Mouse (Mus musculus): ENCODE measurements around the gene Thada.
A peak's percentile ranks its signal among the peaks of the same experiment; 100 is the strongest.
"Not testable (repeated sequence)": the region's sequence is repeated elsewhere in the genome, so short reads cannot be mapped to it uniquely, and the experiment has no call there.

The Thada gene

GRCm38 (mm10) chr17:84255841-84256240, 210.2 kb downstream of the Thada start:
- DNase-seq = no peak

DNA sequence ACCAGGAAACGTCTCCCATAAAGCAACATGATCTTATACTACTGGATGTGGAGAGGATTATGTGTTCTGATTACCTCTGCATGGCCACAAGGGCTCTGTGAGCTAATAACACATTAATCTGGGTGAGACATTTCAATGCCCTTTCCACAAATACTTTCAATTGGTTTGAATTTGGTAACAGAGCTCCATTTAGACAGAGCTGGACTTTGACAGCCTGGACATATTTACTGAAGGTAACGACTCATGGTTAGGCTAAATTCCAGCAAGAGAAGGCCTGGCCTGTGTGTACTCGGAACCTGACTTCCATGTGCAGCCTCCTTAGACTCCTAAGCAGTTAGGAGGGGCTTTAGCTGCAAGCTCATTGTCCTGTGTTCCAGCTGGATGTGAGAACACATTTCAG, 214.6 kb downstream of the Thada start:
- no peak for DNase-seq

DNA sequence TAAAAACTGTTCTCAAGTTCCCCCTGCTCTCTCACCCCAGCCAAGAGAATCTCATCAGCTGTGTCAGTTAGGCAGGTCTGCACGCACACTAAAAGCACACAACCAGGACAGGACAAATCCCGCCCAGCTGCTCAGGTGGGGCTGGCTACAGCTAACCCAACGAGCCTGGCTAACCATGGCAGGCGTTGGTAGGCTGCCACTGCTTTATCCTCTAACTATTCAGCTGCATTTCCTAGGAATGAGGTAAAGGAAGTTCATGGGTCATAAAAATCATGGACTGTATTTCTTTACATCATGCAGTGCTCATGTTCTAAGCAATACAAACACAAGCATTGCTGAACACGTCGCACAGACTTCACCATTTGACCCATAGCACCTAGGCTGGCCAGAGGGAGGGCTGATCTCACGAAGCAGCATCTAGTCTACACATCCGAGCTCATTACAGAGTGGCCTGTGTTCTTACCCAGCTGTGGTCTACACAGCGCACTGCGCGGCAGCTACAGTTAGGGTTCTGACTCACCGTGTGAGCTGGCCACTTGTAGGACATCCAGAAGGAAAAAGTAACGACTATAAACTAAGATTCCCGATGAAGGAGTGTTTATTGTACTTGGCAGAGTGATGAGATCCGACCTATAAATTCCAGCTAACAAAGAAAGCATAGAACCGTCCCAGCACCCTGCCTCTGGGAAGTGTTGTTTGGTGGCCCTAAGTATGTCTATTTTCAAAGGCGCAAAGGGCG, 221.7 kb downstream of the Thada start:
- no peak for DNase-seq

- DNase-seq = no peak
Observed at GRCm38 (mm10) chr17:84243759-84244158, 222.2 kb downstream of the Thada start.

GRCm38 (mm10) chr17:84241308-84241957, 224.6 kb downstream of the Thada start:
- no peak for DNase-seq

- no peak for DNase-seq
Observed at GRCm38 (mm10) chr17:84239679-84240292, 226.2 kb downstream of the Thada start.

- DNase-seq = no peak
Observed at GRCm38 (mm10) chr17:84238174-84238573, 227.8 kb downstream of the Thada start.

DNA sequence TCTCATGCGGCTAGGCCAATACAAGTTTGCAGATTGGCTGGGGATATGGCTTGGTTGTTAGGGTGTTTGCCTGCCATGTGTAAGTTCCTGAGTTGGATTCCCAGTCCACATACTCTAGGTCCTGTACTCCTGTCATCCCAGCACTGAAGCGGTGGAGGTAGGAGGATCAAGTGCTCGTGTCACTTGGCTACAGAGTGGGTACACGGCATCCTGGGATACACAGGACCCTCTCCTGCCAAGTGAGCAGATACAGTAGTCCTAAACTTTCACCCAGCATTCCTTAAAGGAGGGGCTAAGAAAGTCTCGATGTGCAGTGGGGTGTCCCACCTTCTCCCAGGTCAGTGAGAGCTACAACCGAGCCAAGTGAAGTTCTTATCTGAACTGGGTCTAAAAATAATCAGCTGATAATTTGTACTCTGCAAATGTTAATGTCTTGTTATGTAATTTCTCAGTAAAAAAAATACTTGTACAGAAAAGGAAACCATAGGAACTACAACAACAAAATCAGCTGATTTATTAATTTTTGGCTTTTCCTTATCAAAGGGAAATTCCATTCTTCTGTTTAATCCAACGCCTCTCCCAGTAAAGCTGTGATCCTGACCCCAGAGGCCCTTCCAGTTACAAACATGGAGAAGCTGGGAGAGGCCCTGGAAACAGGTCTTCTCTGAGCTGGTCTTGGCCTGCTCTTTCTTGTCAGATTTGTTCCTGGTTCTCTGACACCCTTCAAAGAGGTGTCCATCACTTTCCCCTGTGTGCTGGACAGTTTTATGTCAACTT, 229.0 kb downstream of the Thada start:
- DNase-seq = no peak

GRCm38 (mm10) chr17:84235399-84235928, 230.5 kb downstream of the Thada start:
- DNase-seq = no peak

DNA sequence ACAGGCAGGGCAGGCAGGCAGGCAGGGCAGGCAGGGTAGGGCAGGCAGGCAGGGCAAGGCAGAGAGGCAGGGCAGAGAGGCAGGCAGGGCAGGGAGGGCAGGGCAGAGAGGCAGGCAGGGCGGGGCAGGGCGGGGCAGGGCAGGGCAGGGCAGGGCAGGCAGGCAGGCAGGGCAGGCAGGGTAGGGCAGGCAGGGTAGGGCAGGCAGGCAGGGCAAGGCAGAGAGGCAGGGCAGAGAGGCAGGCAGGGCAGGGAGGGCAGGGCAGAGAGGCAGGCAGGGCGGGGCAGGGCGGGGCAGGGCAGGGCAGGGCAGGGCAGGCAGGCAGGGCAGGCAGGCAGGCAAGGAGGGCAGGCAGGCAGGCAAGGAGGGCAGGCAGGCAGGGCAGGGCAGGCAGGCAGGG, 231.2 kb downstream of the Thada start:
- not testable (repeated sequence) for DNase-seq

DNA sequence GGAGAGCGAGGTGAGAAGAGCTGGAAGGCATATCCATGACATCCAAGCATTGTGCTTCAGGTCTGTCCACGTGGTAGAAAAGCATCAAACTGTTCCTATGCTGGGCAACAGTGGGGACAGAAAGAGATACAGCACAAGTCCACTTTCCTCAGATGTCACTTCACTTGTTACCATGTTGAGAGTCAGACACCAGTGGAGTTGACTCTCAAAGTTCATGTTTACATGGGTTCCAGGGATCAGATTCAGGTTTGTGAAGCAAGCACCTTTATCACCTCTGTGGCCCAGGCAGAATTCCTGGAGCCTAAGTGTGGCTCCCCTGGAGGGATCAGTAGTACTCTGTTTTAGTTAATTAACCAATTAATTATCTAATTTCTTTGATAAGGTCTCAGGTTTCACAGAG, 232.2 kb downstream of the Thada start:
- DNase-seq = no peak

DNA sequence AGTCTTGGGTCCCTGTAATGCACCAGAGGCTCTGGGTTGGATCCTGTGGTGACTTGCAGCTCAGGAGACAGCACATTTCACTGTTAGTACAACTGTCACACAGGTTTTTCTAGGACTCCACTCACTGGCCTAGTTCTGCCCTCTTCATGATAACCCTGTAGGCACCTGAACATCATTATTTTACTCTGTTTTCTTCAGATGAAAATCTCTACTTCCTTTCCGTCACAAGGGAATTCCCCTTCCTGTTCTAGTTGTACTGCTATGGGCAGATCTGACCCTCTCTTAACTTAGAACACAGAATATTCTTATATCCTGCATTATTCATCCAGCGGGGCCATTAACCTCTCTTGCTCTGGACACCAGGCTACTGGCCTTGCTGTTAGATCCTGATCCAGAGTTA, 234.6 kb downstream of the Thada start:
- no peak for DNase-seq

DNA sequence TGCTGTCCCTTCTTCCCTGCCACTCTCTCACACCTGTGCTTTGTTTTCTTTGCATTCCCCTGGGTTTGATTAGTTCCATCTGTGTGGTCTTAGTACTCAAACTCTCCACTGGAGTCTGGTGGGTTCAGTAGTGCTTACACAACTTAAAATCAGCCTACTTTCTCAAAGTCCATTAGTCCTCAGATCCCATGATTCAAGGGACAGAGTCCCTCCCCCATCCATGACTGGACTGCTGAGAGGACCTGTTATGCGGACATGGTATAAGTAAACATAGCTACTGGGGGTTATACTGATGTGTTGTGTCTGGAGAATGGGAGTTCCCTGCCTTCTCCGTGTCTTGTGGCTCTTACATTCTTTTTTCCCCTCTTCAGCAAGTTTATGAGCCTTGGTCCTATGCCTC, 237.8 kb downstream of the Thada start:
- DNase-seq = no peak

DNA sequence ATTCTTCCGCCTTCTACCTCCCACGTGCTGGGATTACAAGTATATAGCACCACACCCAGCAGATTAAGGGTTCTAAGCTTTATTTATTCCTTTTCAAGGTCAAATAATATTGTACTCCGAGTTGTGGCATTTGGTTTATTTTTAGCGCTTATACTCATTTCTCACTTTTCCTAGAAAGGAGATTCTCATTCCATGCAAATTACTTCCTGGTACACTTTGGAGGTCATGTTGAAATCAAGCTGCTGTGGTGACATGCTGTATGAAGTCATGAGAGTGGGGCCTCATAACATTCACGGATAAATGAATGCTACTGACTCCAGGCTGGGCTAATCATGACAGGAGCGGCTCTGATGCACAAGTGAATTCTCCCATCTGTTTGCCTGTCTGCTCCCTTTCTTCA, 239.3 kb downstream of the Thada start:
- no peak for DNase-seq

- no peak for DNase-seq
Observed at GRCm38 (mm10) chr17:84226231-84226630, 239.8 kb downstream of the Thada start.

GRCm38 (mm10) chr17:84224217-84224887, 241.7 kb downstream of the Thada start:
- DNase-seq = no peak

GRCm38 (mm10) chr17:84218841-84219240, 247.2 kb downstream of the Thada start:
- DNase-seq = not testable (repeated sequence)

DNA sequence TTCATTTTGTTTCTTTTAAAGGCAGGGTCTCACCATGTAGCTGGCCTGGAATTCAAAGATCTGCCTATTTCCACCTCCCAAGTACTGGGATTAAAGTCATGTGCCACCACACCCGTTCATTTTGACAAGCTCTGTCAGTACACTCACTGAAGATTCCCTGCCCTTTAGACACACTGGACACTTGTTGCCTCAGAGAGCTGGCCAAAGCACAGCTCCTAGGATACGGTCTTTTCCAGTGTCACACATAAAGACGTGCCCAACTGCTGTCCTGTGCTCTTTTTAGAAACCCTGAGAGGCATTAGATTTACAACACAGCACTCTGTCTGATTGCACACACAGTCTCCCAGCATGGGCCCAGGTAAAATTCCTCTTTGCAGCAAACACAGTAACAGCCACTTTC, 248.3 kb downstream of the Thada start:
- DNase-seq = no peak

- peak; percentile 18 for DNase-seq
Observed at GRCm38 (mm10) chr17:84215264-84215960, 250.6 kb downstream of the Thada start.

- DNase-seq = no peak
Observed at GRCm38 (mm10) chr17:84213464-84213863, 252.5 kb downstream of the Thada start.

GRCm38 (mm10) chr17:84207611-84208010, 258.4 kb downstream of the Thada start:
- no peak for DNase-seq

DNA sequence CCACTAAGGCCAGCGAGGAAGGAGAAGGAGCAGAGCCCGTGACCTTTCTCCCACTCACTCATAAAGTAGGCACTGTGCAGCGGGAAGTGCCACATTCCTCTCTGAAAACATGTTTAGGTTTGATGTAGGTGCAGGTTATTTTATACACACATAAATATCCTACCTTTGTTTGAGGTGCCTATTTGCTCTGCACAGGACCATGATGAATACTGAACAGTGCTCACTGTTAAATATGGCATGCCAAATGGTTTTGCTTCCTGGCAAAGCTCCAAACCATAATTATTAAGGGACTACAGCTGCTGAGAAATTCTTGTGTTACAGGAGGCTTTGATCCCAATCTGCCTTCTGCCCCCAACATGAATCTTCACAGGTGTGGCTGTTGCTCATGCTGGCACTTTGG, 259.8 kb downstream of the Thada start:
- DNase-seq = no peak

All from embryo, embryonic 11 days (tissue).